Mouse (Mus musculus): Measurements from ENCODE around the gene Tas1r2.

- TF ChIP-seq CTCF (IDR thresholded peaks at IDR 0.05; ENCODE audit: control insufficient read depth, insufficient read depth, low read length): no peak
- no peak for TF ChIP-seq POLR2A (IDR thresholded peaks at IDR 0.05; ENCODE audit: borderline replicate concordance, control insufficient read depth, low read depth, low read length)
Measured at GRCm38 (mm10) chr4:139624706-139625105, 28.6 kb upstream of the Tas1r2 start.
